Mouse (Mus musculus) myocyte (in vitro differentiated cells): ENCODE measurements around the gene Tox4.

Experiments
- CEBPB ChIP-seq: IDR thresholded peaks from 2 replicates; pipeline ENCODE4 v1.6.1; 2011; ENCODE audit warnings: mild to moderate bottlenecking, moderate library complexity; ENCODE audit not compliant: poor library complexity, insufficient read depth, severe bottlenecking
- E2F4 ChIP-seq: IDR thresholded peaks from one replicate; pipeline ENCODE4 v1.6.1; 2011; ENCODE audit warnings: mild to moderate bottlenecking, control low read depth, moderate library complexity; ENCODE audit not compliant: insufficient read depth
- MAX ChIP-seq: IDR thresholded peaks from one replicate; pipeline ENCODE4 v1.6.1; 2011; ENCODE audit warnings: low read depth, mild to moderate bottlenecking, control low read depth
- MYOD1 ChIP-seq, 3 experiments: IDR thresholded peaks; one replicate each; pipeline ENCODE4 v1.6.1; 2011; ENCODE audit warnings: control low read depth in 2 of 3, low read depth in 2 of 3, mild to moderate bottlenecking in 2 of 3, moderate library complexity in 1 of 3; ENCODE audit not compliant: insufficient read length in 2 of 3, control insufficient read depth in 1 of 3
- MYOG ChIP-seq, 3 experiments: IDR thresholded peaks; one replicate each; pipeline ENCODE4 v1.6.1; 2011; ENCODE audit warnings: control low read depth in 2 of 3, low read depth in 2 of 3, mild to moderate bottlenecking in 2 of 3; ENCODE audit not compliant: insufficient read length in 2 of 3, control insufficient read depth in 1 of 3, insufficient read depth in 1 of 3
- POLR2A ChIP-seq: IDR thresholded peaks from one replicate; pipeline ENCODE4 v1.6.1; 2011; ENCODE audit warnings: low read depth, mild to moderate bottlenecking, control low read depth, moderate library complexity; ENCODE audit not compliant: insufficient read length
- POLR2AphosphoS2 ChIP-seq: IDR thresholded peaks from one replicate; pipeline ENCODE4 v1.6.1; 2011; ENCODE audit warnings: low read depth, control low read depth; ENCODE audit not compliant: insufficient read length
- REST ChIP-seq: IDR thresholded peaks from one replicate; pipeline ENCODE4 v1.6.1; 2011; ENCODE audit warnings: mild to moderate bottlenecking, control low read depth, moderate library complexity; ENCODE audit not compliant: insufficient read depth, insufficient read length
- SRF ChIP-seq: IDR thresholded peaks from one replicate; pipeline ENCODE4 v1.6.1; 2011; ENCODE audit warnings: low read depth; ENCODE audit not compliant: control insufficient read depth, insufficient read length
- TCF12 ChIP-seq: IDR thresholded peaks from one replicate; pipeline ENCODE4 v1.6.1; 2011; ENCODE audit warnings: mild to moderate bottlenecking, control low read depth; ENCODE audit not compliant: poor library complexity, insufficient read depth, severe bottlenecking
- TCF3 ChIP-seq: IDR thresholded peaks from one replicate; pipeline ENCODE4 v1.6.1; 2011; ENCODE audit warnings: low read depth, control low read depth; ENCODE audit not compliant: insufficient read length
- USF1 ChIP-seq: IDR thresholded peaks from one replicate; pipeline ENCODE4 v1.6.1; 2011; ENCODE audit warnings: low read depth, mild to moderate bottlenecking, control low read depth, moderate library complexity

GRCm38 (mm10) chr14:52284191-52284590 lies 5.2 kb downstream of the Tox4 start:
- TF ChIP-seq E2F4 (no peak), CEBPB (no peak), REST (no peak), POLR2A (no peak), USF1 (no peak), POLR2AphosphoS2 (no peak), MYOD1 (IDR thresholded peaks at IDR 0.05; ENCODE audit: control insufficient read depth in 1 of 3, insufficient read length in 2 of 3, low read depth in 2 of 3) (no peak), SRF (no peak), MAX (no peak), TCF12 (no peak), TCF3 (no peak), MYOG (IDR thresholded peaks at IDR 0.05; ENCODE audit: control insufficient read depth in 1 of 3, insufficient read depth in 1 of 3, insufficient read length in 2 of 3, low read depth in 2 of 3) (no peak)
